Mouse (Mus musculus) adrenal gland (tissue): ENCODE results near the gene Marf1.
"Not testable (repeated sequence)": the region's sequence is repeated elsewhere in the genome, so short reads cannot be mapped to it uniquely, and the experiment has no call there.

Source experiments
- intact Hi-C: fragments of 180-260 bp; cut with DNase I; formaldehyde crosslinking; loops from one replicate; pipeline ENCODE4 v1.15.1; 2025
- long read RNA-seq, 2 experiments: library from polyadenylated mRNA; unstranded; transcript quantifications; one replicate each; pipeline ENCODE4 v2.0.0; 2020; ENCODE audit warnings: borderline replicate concordance in 1 of 2; ENCODE audit not compliant: insufficient replicate concordance in 1 of 2

Gene Marf1
- long read RNA-seq, experiment 1, partial matches to known transcripts, result 6 of 25 reads
- long read RNA-seq, experiment 1, other reads (novel, unspliced or antisense), result 19 of 25 reads
- long read RNA-seq, experiment 2, partial matches to known transcripts, result 8 of 21 reads
- long read RNA-seq, experiment 2, other reads (novel, unspliced or antisense), result 13 of 21 reads

GRCm38 (mm10) chr16:14162988-14163416 is at the start of gene Marf1, which contains the start of gene Nde1:
Gene Marf1 (minus strand): TSS chr16:14163351.
Gene Nde1 (plus strand): TSS chr16:14163275.
- intact Hi-C loops, result loop anchor here (5.0 kb wide), 1 partner anchor 261 kb away; the partner anchor contains the start of genes Mpv17l and Pdxdc1

- intact Hi-C loops, result loop anchor here (10.0 kb wide), 1 partner anchor 294 kb away; the partner anchor contains the start of genes Mpv17l and Pdxdc1
Observed at GRCm38 (mm10) chr16:14198798-14199197, 35.6 kb upstream of the Marf1 start.

GRCm38 (mm10) chr16:14195427-14195826 is 32.3 kb upstream of the Marf1 start:
- intact Hi-C loops, result loop anchor here (10.0 kb wide), 1 partner anchor 291 kb away; the partner anchor contains the start of genes Mpv17l and Pdxdc1

GRCm38 (mm10) chr16:14194164-14194950 is 31.2 kb upstream of the Marf1 start:
- intact Hi-C loops, result loop anchor here (10.0 kb wide), 1 partner anchor 290 kb away; the partner anchor contains the start of genes Mpv17l and Pdxdc1

GRCm38 (mm10) chr16:14185516-14185915 is 22.4 kb upstream of the Marf1 start:
- intact Hi-C loops, result no loop called here

GRCm38 (mm10) chr16:14183856-14184255 is 20.7 kb upstream of the Marf1 start:
- intact Hi-C loops, result no loop called here

GRCm38 (mm10) chr16:14182360-14182759 is 19.2 kb upstream of the Marf1 start:
- intact Hi-C loops, result no loop called here

- intact Hi-C loops, result no loop called here
Observed at GRCm38 (mm10) chr16:14180163-14180733, 17.1 kb upstream of the Marf1 start.

- intact Hi-C loops, result no loop called here
Observed at GRCm38 (mm10) chr16:14178041-14178440, 14.9 kb upstream of the Marf1 start.

- intact Hi-C loops, result no loop called here
Observed at GRCm38 (mm10) chr16:14169706-14170105, 6.6 kb upstream of the Marf1 start.

GRCm38 (mm10) chr16:14166490-14166889 is 3.3 kb upstream of the Marf1 start:
- intact Hi-C loops, result no loop called here

GRCm38 (mm10) chr16:14163731-14164130 is 580 bp upstream of the Marf1 start:
- intact Hi-C loops, result loop anchor here (5.0 kb wide), 1 partner anchor 261 kb away; the partner anchor contains the start of genes Mpv17l and Pdxdc1

GRCm38 (mm10) chr16:14160941-14161340 is 2.2 kb downstream of the Marf1 start:
- intact Hi-C loops, result loop anchor here (5.0 kb wide), 1 partner anchor 259 kb away; the partner anchor contains the start of genes Mpv17l and Pdxdc1

- intact Hi-C loops, result loop anchor here (5.0 kb wide), 1 partner anchor 257 kb away; the partner anchor contains the start of genes Mpv17l and Pdxdc1
Observed at GRCm38 (mm10) chr16:14159746-14160131, 3.4 kb downstream of the Marf1 start.

GRCm38 (mm10) chr16:14158936-14159745 is 4.0 kb downstream of the Marf1 start:
- intact Hi-C loops, result no loop called here

GRCm38 (mm10) chr16:14158536-14158935 is 4.6 kb downstream of the Marf1 start:
- intact Hi-C loops, result no loop called here

- intact Hi-C loops, result no loop called here
Observed at GRCm38 (mm10) chr16:14156312-14156711, 6.8 kb downstream of the Marf1 start.

- intact Hi-C loops, result not testable (repeated sequence)
Observed at GRCm38 (mm10) chr16:14155638-14156037, 7.5 kb downstream of the Marf1 start.

- intact Hi-C loops, result no loop called here
Observed at GRCm38 (mm10) chr16:14151718-14152117, 11.4 kb downstream of the Marf1 start.

GRCm38 (mm10) chr16:14147712-14148111 is 15.4 kb downstream of the Marf1 start:
- intact Hi-C loops, result no loop called here

- intact Hi-C loops, result no loop called here
Observed at GRCm38 (mm10) chr16:14143298-14143697, 19.9 kb downstream of the Marf1 start.
